In the genomic region with DNA sequence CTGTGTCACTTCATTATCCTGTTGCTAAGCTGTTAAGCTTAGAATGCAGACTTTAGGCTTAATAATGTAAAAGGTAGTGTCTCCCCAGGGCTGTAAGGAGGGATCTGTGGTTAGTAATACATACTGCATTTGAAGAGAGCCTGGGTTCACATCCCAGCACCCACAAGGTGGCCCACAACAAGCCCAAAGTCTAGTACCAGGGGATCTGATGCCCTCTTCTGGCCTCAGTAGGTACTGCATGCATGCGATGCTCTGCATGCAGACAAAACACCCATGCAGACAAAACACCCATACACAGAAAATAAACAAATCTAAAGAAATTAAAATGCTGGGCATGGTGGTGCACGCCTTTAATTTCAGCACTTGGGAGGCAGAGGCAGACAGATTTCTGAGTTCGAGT, we compare ENCODE assay signal across 8 mouse cellular contexts.
A peak's percentile ranks its signal among the peaks of the same experiment; 100 is the strongest.
DNase-seq lines count a peak whose midpoint lies in the region; ATAC-seq lines count a peak whose summit lies in the region.

No protein-coding gene starts in this region.

- DNase-seq in gastrocnemius, postnatal 10 days, result peak; percentile 26
- no peak for DNase-seq in gastrocnemius, postnatal 4 days (ENCODE audit: low spot score in 2 of 2)
- peak; percentile 16 for DNase-seq in right cerebral cortex, postnatal 14 days
- DNase-seq in right cerebral cortex, postnatal 25 days, result no peak
- peak; percentile 5 for DNase-seq in c-Kit-positive CD71-positive TER-119-negative erythroid progenitor cells, embryonic 14.5 days (ENCODE audit: low read depth)
- DNase-seq in thymus, postnatal 36 days, result peak; percentile 32 to 38
- DNase-seq in left cerebral cortex, adult 11 months (ENCODE audit: low spot score), result no peak

- ATAC-seq in activated CD4-positive, CD25-positive, alpha-beta regulatory T cell, adult 4 months, result no peak

Comparison
In these comparisons a context has a peak if more than half of its experiments do, and no peak if none do; other contexts are left out.
1. DNase-seq: peak in gastrocnemius, postnatal 10 days (single experiment), right cerebral cortex, postnatal 14 days (single experiment), c-Kit-positive CD71-positive TER-119-negative erythroid progenitor cells, embryonic 14.5 days (single experiment) and thymus, postnatal 36 days (2 of 2); none in gastrocnemius, postnatal 4 days (0 of 2), right cerebral cortex, postnatal 25 days (single experiment) and left cerebral cortex, adult 11 months (single experiment).